Mouse (Mus musculus): ENCODE results near the gene Vmn2r84. TPM values are rescaled to one million over a fixed set of nuclear protein-coding genes. Genes with fewer than 3 reads are reported as not detected.

Gene Vmn2r84
- polyA plus RNA-seq (2012; ENCODE audit: low replicate concordance), result not detected in 2 replicates

GRCm38 (mm10) chr10:130394232-130394631, at the start of gene Vmn2r84:
Gene Vmn2r84, minus strand, starts transcription at chr10:130394332.

GRCm38 (mm10) chr10:130429603-130430002, 35.5 kb upstream of the Vmn2r84 start, which contains the start of gene Vmn2r85:
Gene Vmn2r85, minus strand, starts transcription at chr10:130429703.

Other genes starting within 250 kb of the Vmn2r84 start
- gene Olfr825, start 227.6 kb downstream of the Vmn2r84 start, polyA plus RNA-seq (2012; ENCODE audit: low replicate concordance), result not detected in 2 replicates
- not detected in 2 replicates for gene Olfr826, start 210.1 kb downstream of the Vmn2r84 start, polyA plus RNA-seq (2012; ENCODE audit: low replicate concordance)
- not detected in 2 replicates for gene Olfr827, start 179.9 kb downstream of the Vmn2r84 start, polyA plus RNA-seq (2012; ENCODE audit: low replicate concordance)
- 0.03 TPM in 1 of 2 replicates, not detected in the other for gene Neurod4, start 114.1 kb downstream of the Vmn2r84 start, polyA plus RNA-seq (2012; ENCODE audit: low replicate concordance)
- 5.5 and 7.4 TPM in 2 replicates for gene Tespa1, start 71.5 kb downstream of the Vmn2r84 start, polyA plus RNA-seq (2012; ENCODE audit: low replicate concordance)
- gene Vmn2r85, start 35.4 kb upstream of the Vmn2r84 start, polyA plus RNA-seq (2012; ENCODE audit: low replicate concordance), result not detected in 2 replicates
- gene Vmn2r86, start 61.7 kb upstream of the Vmn2r84 start, polyA plus RNA-seq (2012; ENCODE audit: low replicate concordance), result not detected in 2 replicates
- gene Vmn2r87, start 103.1 kb upstream of the Vmn2r84 start, polyA plus RNA-seq (2012; ENCODE audit: low replicate concordance), result not detected in 2 replicates